ENCODE assay signal across 24 mouse cellular contexts in genomic region chr12:58251901-58252300, GRCm38 (mm10). TPM values are rescaled to one million over a fixed set of nuclear protein-coding genes. Genes with fewer than 3 reads are reported as not detected.
"Had no signal": no experiment of that assay in that cellular context is flagged by ENCODE, and none has a peak within 500 bp of the region (broad histone marks: within the 10 kb centered on the region; RNA-seq: fewer than 3 reads in every experiment).

No protein-coding gene starts in this region.

- H3K4me3 ChIP-seq: lung, embryonic 15.5 days; midbrain, embryonic 10.5 days; midbrain, embryonic 12.5 days; myocyte; neural tube, embryonic 13.5 days; neural tube, embryonic 15.5 days had no signal

- DNase-seq: lung, adult 2 months; lung, postnatal 14 days; lung, postnatal 36 days; midbrain, embryonic 14.5 days; retina, postnatal 1 day; right cerebral cortex, adult 18-20 months; right cerebral cortex, postnatal 25 days; right cerebral cortex, postnatal 4 days; spleen, adult 18-20 months; thymus, adult 18-20 months; thymus, postnatal 14 days; thymus, postnatal 36 days had no signal

- H3K27ac ChIP-seq: lung, embryonic 15.5 days; macrophage; midbrain, embryonic 10.5 days; midbrain, embryonic 12.5 days; neural tube, embryonic 13.5 days; neural tube, embryonic 15.5 days had no signal

- H3K9ac ChIP-seq: lung, embryonic 15.5 days; midbrain, embryonic 12.5 days; neural tube, embryonic 13.5 days; neural tube, embryonic 15.5 days had no signal

- H3K27me3 ChIP-seq: lung, embryonic 15.5 days; midbrain, embryonic 12.5 days; neural tube, embryonic 13.5 days; neural tube, embryonic 15.5 days had no signal

- H3K4me2 ChIP-seq: lung, embryonic 15.5 days; midbrain, embryonic 12.5 days; neural tube, embryonic 13.5 days; neural tube, embryonic 15.5 days had no signal

- H3K9me3 ChIP-seq: lung, embryonic 15.5 days; midbrain, embryonic 10.5 days; midbrain, embryonic 12.5 days; neural tube, embryonic 13.5 days; neural tube, embryonic 15.5 days had no signal

- H3K36me3 ChIP-seq: lung, embryonic 15.5 days; midbrain, embryonic 10.5 days; midbrain, embryonic 12.5 days; neural tube, embryonic 13.5 days; neural tube, embryonic 15.5 days had no signal

- H3K4me1 ChIP-seq: lung, embryonic 15.5 days; midbrain, embryonic 10.5 days; midbrain, embryonic 12.5 days; neural tube, embryonic 13.5 days; neural tube, embryonic 15.5 days had no signal

- ATAC-seq: lung, postnatal 0 days; midbrain, embryonic 16.5 days had no signal

RNA-seq across cellular contexts. Expression of gene Clec14a, which starts 17.2 kb away (rescaled TPM):
- total RNA-seq: megakaryocyte, adult 5-6 weeks; megakaryocyte-erythroid progenitor cell, adult 5-6 weeks had no signal
- polyA plus RNA-seq: macrophage had no signal

RNA-seq across cellular contexts. Expression of gene Sstr1, which starts 40.3 kb away (rescaled TPM):
- total RNA-seq: megakaryocyte, adult 5-6 weeks; megakaryocyte-erythroid progenitor cell, adult 5-6 weeks had no signal
- polyA plus RNA-seq: lung, postnatal 0 days; macrophage; myocyte; thymus, postnatal 0 days had no signal
